Mouse (Mus musculus) adrenal gland, postnatal 10 days (tissue): ENCODE data around the gene Unc79. TPM values are rescaled to one million over a fixed set of nuclear protein-coding genes. Genes with fewer than 3 reads are reported as not detected.

Source experiments
- DNase-seq: peaks from one replicate; pipeline ENCODE4 v3.0.0; 2021; ENCODE audit warnings: mixed read lengths
- total RNA-seq, 2 experiments: library from RNA; stranded (reverse); gene quantifications; 2 replicates each; pipeline ENCODE4 v1.2.3; 2021

The Unc79 gene
- total RNA-seq, 2 experiments from 2014 or later = 3.0 to 6.2 TPM

GRCm38 (mm10) chr12:103128914-103129313 lies 180.3 kb downstream of the Unc79 start:
- no peak for DNase-seq

GRCm38 (mm10) chr12:103129395-103130248 lies 181.0 kb downstream of the Unc79 start:
- DNase-seq = peak; percentile 6

GRCm38 (mm10) chr12:103131419-103131818 lies 182.8 kb downstream of the Unc79 start:
- no peak for DNase-seq

GRCm38 (mm10) chr12:103142550-103143010 lies 193.9 kb downstream of the Unc79 start:
- DNase-seq = peak; percentile 35

- peak; percentile 71 for DNase-seq
These were observed 195.3 kb downstream of the Unc79 start for GRCm38 (mm10) chr12:103143798-103144565.

- DNase-seq = no peak
These were observed 201.6 kb downstream of the Unc79 start for GRCm38 (mm10) chr12:103150247-103150646.

GRCm38 (mm10) chr12:103154927-103155326 lies 206.3 kb downstream of the Unc79 start:
- no peak for DNase-seq

GRCm38 (mm10) chr12:103155406-103155805 lies 206.7 kb downstream of the Unc79 start:
- no peak for DNase-seq

- no peak for DNase-seq
These were observed 208.7 kb downstream of the Unc79 start for GRCm38 (mm10) chr12:103157129-103157910.

GRCm38 (mm10) chr12:103159016-103159415 lies 210.4 kb downstream of the Unc79 start:
- no peak for DNase-seq

GRCm38 (mm10) chr12:103160721-103161120 lies 212.1 kb downstream of the Unc79 start:
- DNase-seq = no peak

GRCm38 (mm10) chr12:103163596-103163995 lies 214.9 kb downstream of the Unc79 start:
- DNase-seq = no peak

- no peak for DNase-seq
These were observed 215.7 kb downstream of the Unc79 start for GRCm38 (mm10) chr12:103164101-103165030.

- DNase-seq = no peak
These were observed 220.2 kb downstream of the Unc79 start for GRCm38 (mm10) chr12:103168892-103169291.

GRCm38 (mm10) chr12:103183057-103183456 lies 234.4 kb downstream of the Unc79 start:
- DNase-seq = no peak

- no peak for DNase-seq
These were observed 238.4 kb downstream of the Unc79 start for GRCm38 (mm10) chr12:103187020-103187419.

GRCm38 (mm10) chr12:103188223-103188622 lies 239.6 kb downstream of the Unc79 start:
- DNase-seq = no peak

- no peak for DNase-seq
These were observed 241.1 kb downstream of the Unc79 start for GRCm38 (mm10) chr12:103189771-103190170.

- DNase-seq = no peak
These were observed 244.3 kb downstream of the Unc79 start for GRCm38 (mm10) chr12:103192996-103193395.

GRCm38 (mm10) chr12:103202592-103203544 lies 254.2 kb downstream of the Unc79 start:
- DNase-seq = peak; percentile 81
